Mouse (Mus musculus) Patski (cell line): ENCODE measurements around the gene Cacna1e. TPM values are rescaled to one million over a fixed set of nuclear protein-coding genes. Genes with fewer than 3 reads are reported as not detected.
A peak's percentile ranks its signal among the peaks of the same experiment; 100 is the strongest.

ENCODE experiments used
- ATAC-seq: fragments of 100-300 bp; one replicate; pipeline ENCODE4 v1.8.0; 2021
- CTCF ChIA-PET: fragments of 350-600 bp; sonication (Branson Sonifier 250); formaldehyde crosslinking; loops from one replicate; lab custom pipeline; 2022; ENCODE audit warnings: inconsistent platforms; lab: Charles Lee
- POLR2A ChIA-PET: fragments of 350-600 bp; sonication (Branson Sonifier 250); formaldehyde crosslinking; loops from one replicate; lab custom pipeline; 2022; ENCODE audit warnings: antibody characterized with exemption, inconsistent platforms; lab: Charles Lee
- DNase-seq: peaks from one replicate; pipeline ENCODE4 v3.0.0-alpha.2; 2011; ENCODE audit warnings: low read depth, low spot score
- H3K27me3 ChIP-seq: fragments of 371-371 bp; one replicate; pipeline ENCODE4 v1.5.1; 2021
- CTCF ChIP-seq: fragments of 100-300 bp; IDR thresholded peaks from one replicate; pipeline ENCODE4 v1.5.1; 2021
- in situ Hi-C: fragments of 300-500 bp; cut with MboI; formaldehyde crosslinking; loops from 3 replicates; pipeline ENCODE4 v1.11.1; 2018; ENCODE audit warnings: low pct_unique_long_range_greater_than_20kb, mixed read lengths
- polyA plus RNA-seq: library from polyadenylated mRNA; unstranded; gene quantifications from one replicate; pipeline ENCODE4 v1.2.3, GENCODE M21; 2021

Cacna1e gene
- polyA plus RNA-seq, 1 experiment from 2014 or later: not detected

DNA sequence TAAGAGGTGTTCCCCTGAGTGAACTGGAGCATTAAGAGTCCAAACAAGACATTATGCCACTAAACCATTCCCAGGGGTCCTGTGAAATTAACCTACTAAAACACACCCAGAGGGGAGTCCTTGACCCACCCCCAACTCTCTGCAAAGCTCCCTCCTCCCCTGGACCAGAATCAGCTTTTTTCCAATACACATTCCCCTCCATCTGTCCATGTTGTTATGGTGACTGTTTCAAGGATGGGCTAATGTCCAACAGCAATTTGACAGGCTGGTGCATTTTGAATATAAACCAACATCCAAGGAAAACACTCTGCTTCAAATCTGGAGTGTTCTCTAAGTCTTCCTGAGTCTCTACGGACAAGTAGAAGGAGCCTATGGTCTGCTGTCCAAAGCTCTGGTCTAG is 78.6 kb downstream of the Cacna1e start:
- no peak for TF ChIP-seq CTCF
- ATAC-seq: no peak
- ChIA-PET POLR2A (no interaction called here), CTCF (no interaction called here)
- H3K27me3 ChIP-seq: peaks cover 14% of the 10 kb centered on the region
- DNase-seq: no peak
- in situ Hi-C loops: no loop called here

DNA sequence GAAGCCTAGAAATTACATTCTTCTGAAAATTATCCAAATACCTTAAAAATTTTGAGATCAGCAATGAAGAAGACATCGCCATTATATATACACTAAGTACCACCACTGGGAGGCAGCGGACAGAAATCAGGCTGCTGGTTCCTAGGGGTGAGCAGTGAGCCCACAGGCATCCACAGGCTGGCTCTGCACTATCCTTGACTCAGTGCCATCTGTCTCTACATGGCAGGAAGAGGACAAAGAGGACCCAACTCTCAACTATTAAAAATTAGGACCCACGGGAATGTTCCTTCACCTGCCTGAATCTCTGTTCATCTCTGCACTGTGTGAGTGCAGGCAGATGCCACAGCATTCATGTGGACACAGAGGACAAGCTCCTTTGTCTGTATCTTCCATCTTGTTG is 79.3 kb downstream of the Cacna1e start:
- ChIA-PET CTCF (no interaction called here), POLR2A (no interaction called here)
- DNase-seq (no peak), ATAC-seq (no peak)
- peaks cover 14% of the 10 kb centered on the region for H3K27me3 ChIP-seq
- no peak for TF ChIP-seq CTCF
- in situ Hi-C loops: no loop called here

DNA sequence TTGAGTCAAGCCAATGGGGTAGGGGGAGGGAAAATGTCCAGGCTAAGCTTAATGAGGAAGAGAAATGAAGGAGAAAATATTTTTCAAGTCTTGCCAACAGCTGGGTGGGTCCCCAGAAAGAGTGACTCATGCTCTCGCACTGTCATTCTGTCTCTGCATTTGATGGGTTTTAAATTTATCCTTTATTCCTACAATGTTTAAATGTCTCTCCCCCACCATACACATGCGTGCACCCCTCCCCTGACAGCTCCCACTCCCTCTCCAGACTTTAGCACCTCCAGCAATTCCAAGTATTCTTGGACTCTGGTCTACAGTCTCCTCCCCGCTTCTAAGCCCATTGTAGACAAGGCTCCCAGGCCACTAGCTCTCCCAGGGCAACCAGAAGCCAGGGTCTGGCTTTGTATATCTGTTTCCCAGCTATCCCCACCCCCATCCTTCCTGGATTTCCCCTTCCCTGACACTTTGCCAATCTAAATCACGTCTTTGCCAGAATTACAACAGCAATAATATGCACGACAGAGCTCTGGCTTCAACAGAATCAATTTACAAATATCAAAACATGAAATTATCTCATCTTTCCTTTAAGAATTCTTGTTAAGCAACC is 81.9 kb downstream of the Cacna1e start:
- TF ChIP-seq CTCF: no peak
- in situ Hi-C loops: no loop called here
- no peak for DNase-seq
- POLR2A ChIA-PET: no interaction called here
- H3K27me3 ChIP-seq: peaks cover 5% of the 10 kb centered on the region
- CTCF ChIA-PET: no interaction called here
- ATAC-seq: no peak

DNA sequence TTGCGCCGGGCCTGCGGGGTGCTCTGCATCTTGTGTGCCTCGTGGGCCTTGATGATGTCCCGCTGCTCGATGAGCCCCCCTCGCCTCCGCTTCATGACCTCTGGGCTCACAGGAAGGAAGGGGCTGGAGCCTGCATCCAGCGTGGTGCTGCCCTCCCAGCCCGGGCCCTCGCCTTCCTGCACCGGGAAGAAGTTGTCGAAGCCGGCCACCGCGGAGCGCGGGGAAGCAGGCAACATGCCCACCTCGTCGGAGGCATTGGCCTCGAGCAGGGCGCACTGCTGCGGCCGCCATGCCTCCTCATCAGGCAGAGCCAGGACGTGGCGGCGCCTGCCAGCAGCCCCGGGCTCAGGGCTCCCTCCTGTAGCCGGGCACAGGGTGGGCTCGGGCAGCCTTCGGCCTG is 85.0 kb downstream of the Cacna1e start:
- ChIA-PET POLR2A (no interaction called here), CTCF (no interaction called here)
- in situ Hi-C loops: loop anchor here (25.0 kb wide), 2 partner anchors 413 to 763 kb away; partner anchors contain the start of gene Acbd6
- H3K27me3 ChIP-seq: no peaks in the 10 kb centered on the region
- no peak for TF ChIP-seq CTCF
- no peak for DNase-seq
- no peak for ATAC-seq

DNA sequence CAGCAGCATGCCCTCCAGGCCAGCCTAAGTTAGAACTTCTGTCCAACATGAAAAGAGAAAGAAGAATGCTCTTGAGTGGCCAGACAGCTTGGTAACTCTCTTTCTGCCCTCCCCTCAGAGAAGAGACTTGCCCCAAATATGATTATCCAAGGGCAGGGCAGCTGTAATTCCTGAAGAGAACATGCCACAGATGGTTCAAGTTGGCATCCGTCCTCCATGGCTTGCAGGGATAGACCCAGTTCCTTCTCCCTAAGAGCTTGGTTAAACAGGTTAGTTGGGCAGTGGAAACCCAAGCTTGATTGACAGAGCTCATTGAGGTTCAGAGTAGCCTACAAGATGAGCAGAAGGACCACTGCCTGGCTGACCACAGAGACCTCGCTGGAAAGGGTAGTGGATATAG is 85.5 kb downstream of the Cacna1e start:
- POLR2A ChIA-PET: no interaction called here
- no peak for ATAC-seq
- in situ Hi-C loops: loop anchor here (25.0 kb wide), 2 partner anchors 414 to 764 kb away; partner anchors contain the start of gene Acbd6

DNA sequence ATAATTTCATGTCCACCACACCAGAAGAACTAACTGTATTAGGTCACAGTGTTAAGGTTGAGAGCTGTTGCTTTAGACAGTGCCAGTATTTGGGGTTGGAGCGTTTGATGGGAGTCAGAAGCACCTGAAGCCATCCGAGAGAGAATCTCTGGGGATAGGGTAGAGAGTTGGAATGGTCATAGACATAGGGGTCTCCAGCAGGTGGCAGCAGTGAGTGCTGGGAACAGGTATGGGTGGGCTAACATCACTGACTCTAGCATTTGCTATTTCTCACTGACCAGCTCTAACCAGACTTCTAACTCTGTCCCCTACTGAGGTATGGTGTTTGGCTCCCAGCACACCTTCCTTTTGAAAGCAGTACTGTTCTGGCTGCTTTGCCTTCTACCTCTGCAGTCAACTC is 87.6 kb downstream of the Cacna1e start:
- no peak for ATAC-seq
- peak; percentile 53 for TF ChIP-seq CTCF
- in situ Hi-C loops: loop anchor here (25.0 kb wide), 2 partner anchors 416 to 766 kb away; partner anchors contain the start of gene Acbd6
- POLR2A ChIA-PET: no interaction called here
- no peak for DNase-seq
- H3K27me3 ChIP-seq: no peaks in the 10 kb centered on the region
- CTCF ChIA-PET: no interaction called here

More for the DNA sequence above, 85.5 kb downstream of the Cacna1e start:
- TF ChIP-seq CTCF: no peak
- CTCF ChIA-PET: interaction anchor here (1.7 kb wide), 1 partner anchor 11 kb away, joined by 5 read pairs; no protein-coding TSS in a partner anchor
- no peaks in the 10 kb centered on the region for H3K27me3 ChIP-seq
- no peak for DNase-seq

DNA sequence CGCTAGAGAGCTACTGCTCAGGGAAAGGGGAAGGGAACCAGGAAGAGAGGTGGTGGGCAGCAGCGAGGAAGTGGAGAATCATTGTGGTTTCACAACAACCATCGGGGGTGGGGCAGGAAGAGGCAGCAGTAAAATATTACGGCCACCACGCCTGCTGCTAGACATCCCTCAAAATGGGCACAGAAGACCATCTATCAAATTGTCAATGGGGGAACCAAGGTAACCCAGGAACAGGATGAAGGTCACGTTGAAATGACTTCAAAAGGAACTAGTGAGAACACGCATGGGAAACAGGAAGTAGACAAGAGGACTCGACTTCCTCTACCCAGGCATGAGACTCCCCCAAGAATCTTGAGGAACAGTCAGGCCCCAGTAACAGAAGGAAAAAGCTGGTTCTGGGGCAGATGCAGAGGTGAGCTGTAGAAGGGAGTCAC is 89.8 kb downstream of the Cacna1e start:
- ATAC-seq: no peak

DNA sequence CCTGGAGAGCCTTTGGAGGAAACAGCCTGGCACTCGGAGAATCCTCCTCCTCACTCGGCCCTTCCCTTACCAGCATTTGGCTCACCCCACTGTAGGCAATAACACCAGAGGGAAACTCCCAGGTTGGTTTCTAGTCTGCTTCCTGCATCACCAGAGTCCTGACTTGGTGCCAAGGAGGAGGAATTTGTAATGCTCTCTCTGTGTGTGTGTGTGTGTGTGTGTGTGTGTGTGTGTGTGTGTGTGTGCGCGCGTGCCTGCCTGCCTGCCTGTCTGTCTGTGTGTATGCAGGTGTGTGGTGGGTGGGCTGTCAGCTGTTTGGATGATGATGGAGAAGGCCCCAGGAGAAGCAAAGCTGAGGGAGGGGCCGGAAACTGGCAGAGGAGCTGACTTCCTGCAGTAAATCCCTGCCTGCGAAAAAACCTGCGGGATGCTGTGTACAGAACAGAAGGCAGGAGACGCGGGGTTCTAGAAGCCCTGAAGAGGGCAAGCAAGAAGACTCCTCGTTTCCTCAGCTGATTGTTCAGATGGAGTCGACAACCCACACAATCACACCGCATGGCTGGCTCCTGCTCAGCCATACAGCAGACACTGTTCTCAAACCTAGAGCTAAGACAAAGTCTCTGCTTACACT is 92.6 kb downstream of the Cacna1e start:
- CTCF ChIA-PET: interaction anchor here (1.7 kb wide), 1 partner anchor 215 kb away, joined by 11 read pairs; no protein-coding TSS in a partner anchor

More for the DNA sequence above, 89.8 kb downstream of the Cacna1e start:
- no peak for TF ChIP-seq CTCF
- no peak for DNase-seq
- ChIA-PET POLR2A (no interaction called here), CTCF (no interaction called here)
- peaks cover 6% of the 10 kb centered on the region for H3K27me3 ChIP-seq
- in situ Hi-C loops: loop anchor here (25.0 kb wide), 2 partner anchors 418 to 768 kb away; partner anchors contain the start of gene Acbd6

DNA sequence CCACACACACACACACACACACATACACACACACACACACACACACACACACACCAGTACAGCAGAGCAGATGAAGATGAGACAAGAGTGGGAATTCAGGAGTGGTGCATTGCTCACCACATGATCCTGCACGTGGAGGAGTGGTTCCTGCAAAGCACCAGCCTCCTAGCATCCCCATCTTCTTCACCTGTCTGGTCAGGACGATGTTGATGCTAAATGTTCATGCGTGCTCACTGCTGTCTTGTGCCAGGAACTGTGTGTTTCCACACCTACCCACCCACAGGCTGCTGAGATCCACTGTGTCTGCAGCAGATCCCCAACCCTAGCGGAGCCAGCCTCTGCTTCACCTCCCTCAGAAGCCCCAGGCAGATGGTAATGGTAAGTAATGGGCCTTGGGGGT is 95.8 kb downstream of the Cacna1e start:
- DNase-seq (no peak), ATAC-seq (no peak)
- in situ Hi-C loops: loop anchor here (5.0 to 25.0 kb wide), 5 partner anchors 219 to 774 kb away; partner anchors contain the start of gene Acbd6
- CTCF ChIA-PET: interaction anchor here (8.9 kb wide), 1 partner anchor 219 kb away, joined by 100 read pairs; no protein-coding TSS in a partner anchor
- POLR2A ChIA-PET: no interaction called here
- H3K27me3 ChIP-seq: peaks cover 10% of the 10 kb centered on the region
- no peak for TF ChIP-seq CTCF

More for the DNA sequence above, 92.6 kb downstream of the Cacna1e start:
- POLR2A ChIA-PET: no interaction called here
- no peak for TF ChIP-seq CTCF
- ATAC-seq (no peak), DNase-seq (no peak)
- in situ Hi-C loops: loop anchor here (25.0 kb wide), 2 partner anchors 421 to 771 kb away; partner anchors contain the start of gene Acbd6
- H3K27me3 ChIP-seq: peaks cover 10% of the 10 kb centered on the region

DNA sequence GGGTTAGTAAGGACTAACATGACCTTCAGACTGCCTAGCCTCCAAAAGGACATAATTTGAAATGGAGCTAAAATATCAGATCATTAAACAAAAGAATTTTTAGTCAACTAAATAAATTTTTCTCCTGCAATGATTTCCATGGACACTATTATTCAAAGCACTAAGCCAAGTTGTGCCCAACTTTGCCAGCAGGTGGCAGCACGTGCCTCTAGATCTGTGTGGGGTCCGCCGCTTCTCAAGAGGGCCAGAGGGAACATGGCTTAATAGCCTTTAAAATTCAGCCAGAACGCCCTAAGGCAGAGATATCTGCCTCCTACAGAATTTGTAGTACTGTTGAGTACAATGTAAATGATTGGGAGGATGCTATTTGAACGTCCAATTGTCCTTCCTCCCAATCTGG is 96.2 kb downstream of the Cacna1e start:
- CTCF ChIA-PET: interaction anchor here (1.3 to 8.9 kb wide), 3 partner anchors 10 to 219 kb away, joined by 4 to 100 read pairs (median 5); no protein-coding TSS in a partner anchor
- DNase-seq (no peak), ATAC-seq (no peak)
- peak; percentile 85 for TF ChIP-seq CTCF
- peaks cover 10% of the 10 kb centered on the region for H3K27me3 ChIP-seq
- in situ Hi-C loops: loop anchor here (5.0 to 25.0 kb wide), 5 partner anchors 219 to 774 kb away; partner anchors contain the start of gene Acbd6
- POLR2A ChIA-PET: no interaction called here

DNA sequence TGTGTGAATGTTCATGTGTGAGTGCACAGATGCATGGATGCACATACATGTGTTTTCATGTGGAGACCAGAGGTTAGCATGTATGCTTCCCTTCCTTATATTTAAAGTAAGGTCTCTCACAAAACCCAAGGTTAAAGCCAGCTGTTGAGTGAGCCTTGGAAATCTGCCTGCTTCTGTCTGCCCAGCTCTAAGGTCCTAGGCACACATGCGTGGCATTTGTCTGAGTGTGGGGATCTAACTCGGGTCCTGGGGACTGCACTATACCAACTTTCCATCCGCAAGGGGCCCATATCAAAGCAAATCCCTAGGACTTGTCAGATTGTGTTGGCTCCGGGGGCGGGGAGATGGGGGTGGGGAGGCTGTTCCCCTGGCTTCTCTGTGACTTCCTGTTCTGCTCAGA is 96.9 kb downstream of the Cacna1e start:
- peaks cover 14% of the 10 kb centered on the region for H3K27me3 ChIP-seq
- no peak for DNase-seq
- CTCF ChIA-PET: interaction anchor here (1.3 to 8.9 kb wide), 3 partner anchors 10 to 220 kb away, joined by 4 to 100 read pairs (median 5); no protein-coding TSS in a partner anchor
- no peak for ATAC-seq
- TF ChIP-seq CTCF: no peak
- POLR2A ChIA-PET: no interaction called here
- in situ Hi-C loops: loop anchor here (5.0 to 25.0 kb wide), 5 partner anchors 220 to 775 kb away; partner anchors contain the start of gene Acbd6
